Mouse (Mus musculus) c-Kit-positive CD71-positive TER-119-negative erythroid progenitor cells, embryonic 14.5 days (primary cell): Measurements from ENCODE around the gene Cap2.

Experiments
- DNase-seq: peaks from one replicate; pipeline ENCODE4 v3.0.0-alpha.2; 2013; ENCODE audit warnings: low read depth

The Cap2 gene

GRCm38 (mm10) chr13:46501800-46502389, at the start of gene Cap2:
TSS of gene Cap2 (plus strand) at chr13:46501848.
- DNase-seq, result peak; percentile 10

DNA sequence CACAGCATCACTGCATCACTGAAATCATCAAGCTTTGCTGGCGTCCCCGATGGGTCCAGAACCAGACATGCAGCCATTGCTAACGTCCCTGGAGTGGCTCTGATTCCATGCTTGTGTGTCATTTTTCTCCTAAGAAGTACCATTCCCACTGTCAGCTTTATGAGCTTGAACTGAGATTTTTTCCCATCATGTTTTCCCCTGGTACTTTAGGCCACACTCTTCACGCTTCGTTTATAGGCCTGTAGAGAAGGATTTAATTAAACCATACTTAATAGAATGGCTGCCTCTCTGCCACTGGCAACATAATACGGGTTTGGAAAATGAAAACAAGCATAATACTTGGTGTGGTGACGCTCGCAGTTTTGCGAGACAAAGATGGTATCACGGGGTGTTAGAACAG, 42.1 kb upstream of the Cap2 start:
- DNase-seq, result no peak

DNA sequence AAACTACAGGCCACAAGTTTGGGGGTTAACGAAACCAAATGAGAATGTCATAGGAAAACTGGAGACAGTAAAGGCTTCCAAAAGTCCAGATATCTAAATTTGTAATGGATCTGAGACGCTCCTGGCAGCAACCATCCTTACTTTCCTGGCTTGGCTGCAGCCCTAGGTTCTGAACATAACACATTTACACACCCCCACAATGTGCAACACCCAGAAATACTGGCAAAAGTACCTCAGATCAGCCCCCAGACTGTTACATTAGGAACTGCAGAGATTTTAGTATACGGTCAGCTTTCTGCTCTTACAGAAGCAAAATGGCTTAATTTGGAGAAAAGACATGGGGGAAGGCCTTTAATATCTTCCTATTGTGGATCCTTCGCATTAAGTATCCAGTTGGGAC, 39.4 kb upstream of the Cap2 start:
- DNase-seq, result no peak

DNA sequence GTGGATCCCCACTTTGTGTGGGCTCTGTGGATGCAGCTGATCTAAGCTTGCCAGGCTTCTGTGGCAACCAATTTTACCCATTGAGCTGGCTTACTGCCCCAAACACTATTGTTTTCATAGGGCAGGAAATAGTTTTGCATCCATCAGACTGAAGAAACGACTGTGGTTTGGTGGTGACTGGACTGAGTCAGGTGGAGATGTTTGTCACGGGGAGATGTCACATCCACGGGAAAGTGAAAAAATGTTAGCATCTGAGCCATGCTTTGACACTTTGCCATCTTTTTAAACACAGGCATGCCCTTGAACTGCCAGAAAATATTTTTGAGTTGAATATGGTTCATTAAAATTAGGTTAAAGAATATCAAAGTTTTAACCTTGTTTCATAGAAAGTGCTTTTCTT, 37.9 kb upstream of the Cap2 start:
- DNase-seq, result no peak

DNA sequence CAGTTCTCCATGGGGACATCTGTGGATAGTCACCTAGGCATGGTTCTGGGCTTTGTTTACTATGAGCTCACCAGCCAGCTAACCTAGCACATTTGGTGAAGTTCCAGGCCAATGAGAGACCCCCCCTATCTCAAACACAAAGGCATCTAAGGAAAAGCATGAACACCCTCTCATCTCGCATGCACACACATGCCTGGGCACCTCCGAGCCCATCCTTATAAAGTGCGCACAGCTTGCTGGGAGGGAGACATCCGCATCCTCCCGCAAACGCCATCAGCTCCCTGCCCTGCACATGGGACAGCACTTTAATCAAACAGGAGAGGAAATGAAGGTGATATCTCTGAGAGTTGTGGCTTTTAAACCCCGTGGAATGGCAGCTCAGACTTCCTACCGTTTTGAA, 33.4 kb upstream of the Cap2 start:
- DNase-seq, result no peak

DNA sequence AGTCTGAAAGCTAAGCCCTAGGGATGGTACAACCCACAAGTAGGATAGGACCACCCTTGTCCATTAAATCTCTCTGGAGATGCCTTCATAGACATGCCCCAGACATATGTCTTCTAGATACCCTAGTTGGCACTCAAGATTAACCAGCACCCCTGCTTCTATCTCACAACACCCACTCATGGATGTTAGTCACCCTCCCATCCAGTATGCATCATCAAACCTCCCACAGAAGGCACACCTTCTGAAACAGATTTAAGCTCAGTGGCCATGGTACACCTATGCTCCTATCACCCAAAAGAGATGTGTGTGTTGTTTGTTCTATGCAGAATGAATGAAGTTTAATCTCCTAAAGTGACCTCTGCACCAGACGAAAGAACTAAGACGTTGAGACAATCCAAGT, 32.1 kb upstream of the Cap2 start:
- no peak for DNase-seq

DNA sequence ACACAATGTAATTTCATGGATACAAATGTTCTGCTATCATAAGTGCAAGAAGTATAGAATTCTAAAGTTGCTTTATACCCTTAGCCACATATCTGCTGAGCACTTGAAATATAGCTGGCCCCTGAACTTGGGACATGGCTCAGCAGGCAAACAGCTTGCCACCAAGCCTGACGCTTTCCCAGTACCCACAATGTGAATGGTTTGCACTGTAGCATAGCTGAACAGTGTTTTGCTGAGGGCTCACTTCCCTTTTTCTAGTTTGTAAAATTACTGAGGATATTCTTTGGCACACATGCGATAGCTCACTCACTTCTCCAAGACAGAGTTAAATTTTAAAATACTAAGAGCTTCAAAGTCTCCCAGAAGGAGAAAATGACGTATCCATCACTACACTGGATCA, 20.4 kb upstream of the Cap2 start:
- no peak for DNase-seq

DNA sequence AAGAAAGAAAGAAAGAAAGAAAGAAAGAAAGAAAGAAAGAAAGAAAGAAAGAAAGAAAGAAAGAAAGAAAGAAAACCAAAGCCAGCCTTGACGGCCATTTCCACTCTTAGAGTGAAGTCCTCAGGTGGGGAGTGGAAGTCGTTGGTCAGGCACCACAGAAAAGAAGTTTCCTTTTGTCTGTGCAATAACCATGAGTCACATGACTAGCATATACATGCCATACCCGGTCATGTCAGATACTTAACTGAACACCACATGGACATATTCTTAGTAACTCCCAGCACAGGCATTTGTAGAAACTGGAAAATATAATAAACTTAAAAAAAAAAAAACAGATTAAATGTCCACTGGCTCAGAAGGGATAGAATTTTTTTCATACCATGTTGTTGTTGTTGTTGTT, 16.0 kb upstream of the Cap2 start:
- DNase-seq, result no peak

- no peak for DNase-seq
These were observed 13.5 kb upstream of the Cap2 start for GRCm38 (mm10) chr13:46488166-46488565.

DNA sequence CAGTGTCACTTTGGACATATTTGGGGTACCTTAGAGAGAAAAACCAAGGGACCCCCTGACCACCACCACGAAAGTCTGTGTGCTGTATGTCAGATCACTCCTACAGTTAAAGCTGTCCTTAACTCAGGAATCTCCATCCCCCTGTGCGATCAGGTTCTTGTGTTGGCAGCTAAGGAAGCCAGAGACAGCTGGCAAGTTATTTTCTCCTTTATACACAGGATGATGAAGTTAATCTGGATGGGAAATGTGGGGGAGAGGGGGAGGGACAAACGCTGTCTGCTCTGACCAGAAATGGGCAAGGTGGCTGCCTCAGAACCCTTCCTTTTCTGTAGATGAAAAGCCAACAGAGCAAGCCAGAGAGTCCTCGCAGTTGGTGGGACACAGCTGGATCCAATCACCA, 11.0 kb upstream of the Cap2 start:
- no peak for DNase-seq

- DNase-seq, result no peak
These were observed 793 bp downstream of the Cap2 start for GRCm38 (mm10) chr13:46502390-46502891.

DNA sequence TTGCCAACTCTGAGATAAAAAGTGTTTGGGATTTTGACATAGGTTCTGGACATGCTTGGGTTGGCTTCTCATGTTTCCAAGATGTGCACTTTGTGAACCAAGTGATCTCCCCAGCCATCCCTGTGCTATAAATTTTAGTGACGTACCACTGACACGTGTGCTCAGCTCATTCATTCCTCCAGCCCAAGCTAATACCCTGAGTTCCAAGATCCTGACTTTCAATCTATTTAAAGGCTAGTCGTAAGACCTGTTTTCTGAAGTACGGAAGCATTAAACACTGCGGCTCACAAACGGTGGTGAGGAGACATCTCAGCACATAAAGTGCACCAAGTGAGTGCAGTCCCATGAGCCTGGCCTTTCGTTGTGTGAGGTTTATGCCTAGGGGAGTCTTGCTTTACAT, 6.3 kb downstream of the Cap2 start:
- DNase-seq, result no peak

- DNase-seq, result no peak
These were observed 7.2 kb downstream of the Cap2 start for GRCm38 (mm10) chr13:46508823-46509222.

GRCm38 (mm10) chr13:46510460-46510859, 8.8 kb downstream of the Cap2 start:
- DNase-seq, result no peak

GRCm38 (mm10) chr13:46514484-46514883, 12.8 kb downstream of the Cap2 start:
- no peak for DNase-seq

- no peak for DNase-seq
These were observed 13.5 kb downstream of the Cap2 start for GRCm38 (mm10) chr13:46515120-46515523.

DNA sequence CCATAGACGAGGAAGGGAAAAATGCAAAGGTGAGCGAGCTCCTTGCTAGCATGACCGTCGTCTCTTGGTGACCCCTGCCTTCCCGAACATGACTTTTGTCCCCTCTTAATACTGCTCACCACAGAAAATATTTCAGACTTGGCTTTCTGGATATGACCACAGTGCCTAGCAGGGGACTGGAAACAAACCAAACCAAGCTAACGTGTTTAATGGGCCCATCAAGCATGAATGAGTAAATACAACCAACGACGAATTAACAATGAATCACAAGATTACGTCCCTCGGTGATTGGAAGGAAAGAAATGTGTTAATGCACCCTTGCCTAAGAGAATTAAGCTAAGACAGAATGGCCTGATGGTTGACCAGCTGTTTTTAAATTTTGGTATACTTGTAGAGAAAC, 13.9 kb downstream of the Cap2 start:
- DNase-seq, result no peak

GRCm38 (mm10) chr13:46516183-46516582, 14.5 kb downstream of the Cap2 start:
- no peak for DNase-seq

DNA sequence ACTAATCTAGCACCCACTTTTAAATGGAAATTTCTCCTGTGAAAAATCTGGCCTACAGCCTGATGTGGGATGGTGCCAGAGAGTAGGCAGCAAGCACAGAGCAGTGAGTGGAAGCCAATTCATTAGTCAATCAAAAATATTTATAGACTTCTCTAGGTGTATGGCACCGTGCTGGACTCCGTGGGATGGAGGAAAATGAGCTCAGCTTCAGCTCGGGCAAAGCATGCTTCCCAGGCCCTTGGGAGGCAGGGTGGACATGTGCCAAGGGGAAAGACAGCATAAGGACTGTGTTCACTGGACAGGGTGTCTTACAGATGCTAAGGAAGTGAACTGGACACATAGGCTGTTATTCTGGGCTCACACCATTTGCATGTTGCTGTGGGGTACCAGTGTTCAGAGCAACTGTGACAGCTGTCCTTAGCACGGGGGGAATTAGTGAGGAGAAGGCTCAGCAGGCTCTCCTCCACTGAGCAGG, 15.6 kb downstream of the Cap2 start:
- no peak for DNase-seq

GRCm38 (mm10) chr13:46521482-46521881, 19.8 kb downstream of the Cap2 start:
- DNase-seq, result no peak

- no peak for DNase-seq
These were observed 21.1 kb downstream of the Cap2 start for GRCm38 (mm10) chr13:46522798-46523197.

DNA sequence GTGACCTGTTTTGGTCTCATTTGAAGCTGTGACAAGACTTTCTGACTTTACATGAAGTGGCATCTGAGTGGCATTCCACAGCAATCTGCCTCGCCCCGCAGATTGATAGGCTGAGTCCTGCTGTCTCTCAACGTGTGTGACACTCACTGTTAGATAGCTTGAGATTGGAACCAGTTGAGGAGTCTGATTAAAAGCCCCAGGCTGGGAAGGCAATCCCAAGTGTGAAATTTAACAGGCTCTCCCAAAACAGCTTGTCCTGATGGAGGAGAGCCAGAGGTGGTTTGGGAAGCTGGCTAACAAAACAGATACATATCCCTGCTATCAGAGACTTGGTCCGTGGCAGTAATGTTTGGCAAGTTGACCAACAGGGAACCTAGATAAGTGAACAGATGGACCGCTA, 21.6 kb downstream of the Cap2 start:
- DNase-seq, result no peak

- no peak for DNase-seq
These were observed 22.1 kb downstream of the Cap2 start for GRCm38 (mm10) chr13:46523712-46524111.
